Mouse (Mus musculus): ENCODE data around the gene Mbtd1. TPM values are rescaled to one million over a fixed set of nuclear protein-coding genes. Genes with fewer than 3 reads are reported as not detected.
A peak's percentile ranks its signal among the peaks of the same experiment; 100 is the strongest.
"Not testable (repeated sequence)": the region's sequence is repeated elsewhere in the genome, so short reads cannot be mapped to it uniquely, and the experiment has no call there.

The Mbtd1 gene
- total RNA-seq (2021), result 10 to 100 TPM; 36.3 to 39.3 TPM

DNA sequence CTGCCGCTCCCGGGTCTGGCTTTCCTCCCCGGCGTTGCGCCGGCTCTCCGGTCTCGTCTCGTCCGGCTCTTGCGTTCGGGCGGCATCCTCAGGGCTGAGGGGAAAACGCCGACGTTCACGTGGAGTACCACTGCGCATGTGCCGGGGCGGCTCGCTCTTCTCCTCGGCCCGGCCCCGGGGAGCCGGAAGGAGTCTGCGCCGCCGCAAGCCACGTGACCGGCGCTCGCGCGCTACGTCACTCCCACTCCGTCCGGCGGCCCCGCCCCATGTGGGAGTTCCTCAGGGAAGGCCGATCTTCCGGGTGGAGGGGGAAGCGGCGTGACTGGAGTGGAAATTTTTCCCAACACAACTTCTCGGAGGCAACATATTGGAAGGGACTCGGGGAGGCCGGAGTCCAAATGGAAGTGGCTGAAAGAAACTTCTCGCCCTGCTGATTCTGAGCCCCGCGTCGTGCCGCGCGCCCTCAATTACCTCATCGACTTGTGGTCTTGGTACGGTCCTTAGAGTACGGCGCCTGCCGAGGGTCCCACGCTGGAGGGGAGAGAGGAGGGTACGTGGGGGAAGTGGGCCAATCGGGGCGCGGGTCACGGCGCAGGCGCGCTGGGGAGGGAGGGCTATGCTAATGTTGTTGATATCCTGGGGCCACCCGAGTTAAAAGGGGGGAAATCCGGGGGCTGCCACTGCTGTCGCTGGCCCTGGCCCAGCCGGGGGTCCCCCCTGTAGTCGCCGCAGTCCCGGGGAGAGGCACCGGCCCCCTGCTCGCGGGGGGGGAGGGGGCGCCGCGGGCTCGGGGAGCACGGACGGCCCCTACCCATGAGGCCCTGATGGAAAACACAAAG is at the start of gene Mbtd1, which contains the start of gene Utp18:
Gene Mbtd1 (plus strand): TSS at position 281 of the 839 bp plus-strand sequence.
Gene Utp18 (minus strand): TSS at position 195 of the 839 bp plus-strand sequence.
- peak; percentile 99 for DNase-seq

DNA sequence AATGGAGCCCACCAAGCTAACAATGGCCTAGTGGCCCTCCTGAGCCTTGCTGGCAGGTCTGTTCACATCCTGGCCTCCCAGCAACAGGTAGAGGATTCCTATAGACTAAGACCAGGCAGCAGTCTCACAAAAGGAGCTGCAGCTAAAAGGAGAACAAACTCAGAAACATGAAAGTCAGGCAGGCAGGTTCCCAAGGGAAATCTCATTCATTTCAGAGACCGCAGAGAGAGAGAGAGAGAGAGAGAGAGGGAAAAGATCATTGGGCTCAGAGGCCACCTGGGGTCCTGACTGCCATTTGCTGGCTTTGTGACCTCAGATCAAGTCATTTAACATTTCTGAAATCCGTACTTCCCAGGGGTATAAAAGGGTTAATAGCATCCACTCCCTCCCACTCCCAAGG is 38.3 kb upstream of the Mbtd1 start:
- DNase-seq, result no peak

DNA sequence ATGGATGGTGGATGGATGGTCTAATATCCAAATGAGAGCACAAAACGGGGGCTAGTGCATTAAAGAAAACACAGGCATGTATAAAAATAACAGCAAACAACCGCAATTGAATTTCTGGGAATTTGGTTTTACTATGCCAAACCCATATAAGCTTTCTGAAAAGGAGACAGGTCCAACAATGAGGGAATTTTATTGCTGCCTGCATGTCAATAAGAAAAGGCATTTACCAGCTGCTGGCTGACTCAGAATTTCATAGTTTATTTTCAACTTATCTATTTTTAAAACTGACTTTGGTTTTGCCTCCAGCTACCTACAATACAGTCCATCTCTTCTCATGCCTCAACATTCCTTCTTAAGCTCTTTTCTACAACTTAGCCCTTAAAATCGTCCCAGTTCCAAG is 33.1 kb upstream of the Mbtd1 start:
- DNase-seq, result no peak

DNA sequence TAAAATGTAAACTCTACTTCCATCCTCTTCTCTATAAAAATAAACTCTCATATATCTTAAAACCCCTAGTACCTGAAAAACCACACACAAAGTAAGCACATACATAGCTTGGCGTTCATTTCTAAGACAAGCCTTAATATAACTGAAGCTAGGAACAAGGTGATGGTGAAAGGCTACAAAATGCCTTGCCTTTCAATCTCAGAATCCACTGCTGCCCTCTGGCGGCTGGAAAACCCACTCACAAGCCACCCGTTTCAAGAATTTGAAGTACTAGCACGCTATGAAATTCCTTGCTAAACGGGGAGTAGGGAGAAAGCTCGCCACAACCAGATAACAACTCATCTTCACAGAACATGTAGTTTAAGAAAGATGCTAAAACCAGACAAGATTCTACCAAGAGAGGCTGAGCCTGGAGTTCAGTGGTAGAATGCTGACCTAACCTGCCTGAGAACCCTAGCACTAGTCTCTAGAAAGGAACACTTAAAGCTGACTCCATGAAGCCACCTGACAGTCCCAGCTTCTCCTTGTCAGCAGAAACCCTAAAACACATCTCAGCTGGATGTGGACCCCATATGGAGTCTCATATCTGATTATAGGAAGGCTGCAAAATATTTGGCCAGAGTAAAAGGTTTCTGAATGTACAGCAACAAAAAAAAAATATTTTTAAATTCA is 29.2 kb upstream of the Mbtd1 start:
- peak; percentile 80 to 83 for DNase-seq

DNA sequence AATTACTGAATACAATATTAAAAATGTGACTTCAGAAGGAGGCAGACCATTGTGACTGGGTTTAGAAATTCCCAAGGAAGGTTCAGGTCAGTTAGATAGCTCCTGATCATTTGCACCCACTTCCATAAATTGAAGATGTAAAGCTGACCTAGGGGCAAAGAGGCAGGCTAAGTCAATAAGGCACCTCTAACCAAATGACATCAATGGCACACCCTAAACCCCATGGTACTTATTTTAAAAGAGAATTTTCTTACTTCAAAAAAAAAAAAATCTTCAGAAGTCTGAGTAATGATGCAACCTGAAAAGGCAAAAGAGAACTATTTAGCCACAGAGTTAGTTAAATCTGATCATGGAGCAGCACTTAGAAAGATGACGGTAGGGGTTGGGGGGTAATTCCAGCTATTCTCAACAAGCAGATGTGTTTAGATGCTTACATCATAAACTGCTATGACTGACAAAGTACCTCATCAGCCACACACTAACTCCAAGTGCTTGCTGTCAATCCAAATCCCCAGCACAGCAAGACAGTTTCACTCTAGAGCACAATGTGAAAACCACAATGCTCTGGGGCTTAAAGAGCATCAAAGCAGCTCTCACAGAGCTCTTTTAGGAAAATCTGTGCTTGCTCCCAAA is 25.0 kb upstream of the Mbtd1 start:
- DNase-seq, result no peak

DNA sequence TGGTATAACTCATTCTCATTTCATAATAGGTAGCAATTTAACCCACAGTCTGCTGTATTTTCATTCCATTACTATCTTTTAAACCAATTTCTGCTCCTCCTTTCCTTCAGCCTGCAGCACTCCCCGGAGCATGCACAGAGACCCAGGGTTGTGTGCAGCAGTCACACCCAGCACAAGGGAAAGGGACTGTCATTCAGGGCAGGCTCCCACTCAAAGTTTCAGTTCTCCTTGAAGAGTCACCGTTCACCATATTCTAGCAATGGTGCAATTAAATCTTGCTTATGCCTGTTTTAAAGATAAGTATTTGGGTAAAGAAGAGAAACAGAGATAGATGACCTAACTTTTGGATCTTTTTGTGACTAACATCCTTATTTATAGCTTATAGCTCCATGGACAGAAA is 24.5 kb upstream of the Mbtd1 start:
- DNase-seq, result no peak

DNA sequence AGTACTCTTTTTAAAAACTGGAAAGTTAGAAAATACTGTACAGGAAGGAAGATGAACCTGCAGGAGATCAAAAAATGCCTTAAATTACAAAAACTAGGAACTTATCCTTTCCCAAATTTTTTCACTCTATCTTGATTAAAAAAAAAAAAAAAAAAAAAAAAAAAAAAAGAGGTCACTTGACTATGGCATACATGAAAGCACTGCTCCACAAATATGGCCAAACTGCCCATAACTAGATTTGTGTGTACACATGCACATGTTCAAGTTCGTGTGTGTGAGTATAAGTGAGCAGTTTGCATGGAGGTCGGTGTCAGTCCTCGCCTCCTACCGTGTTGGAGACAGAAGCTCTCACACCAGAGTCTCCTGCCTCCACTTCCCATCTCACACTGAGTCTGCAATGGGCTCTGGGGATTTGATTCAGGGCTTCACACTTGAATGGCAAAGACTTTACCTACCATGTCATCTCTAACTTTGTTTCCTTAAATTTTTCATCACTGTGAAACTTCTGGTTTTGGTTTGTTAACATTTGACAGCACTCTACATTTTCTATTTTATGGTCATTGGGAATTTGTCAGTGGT is 23.5 kb upstream of the Mbtd1 start:
- DNase-seq, result no peak

DNA sequence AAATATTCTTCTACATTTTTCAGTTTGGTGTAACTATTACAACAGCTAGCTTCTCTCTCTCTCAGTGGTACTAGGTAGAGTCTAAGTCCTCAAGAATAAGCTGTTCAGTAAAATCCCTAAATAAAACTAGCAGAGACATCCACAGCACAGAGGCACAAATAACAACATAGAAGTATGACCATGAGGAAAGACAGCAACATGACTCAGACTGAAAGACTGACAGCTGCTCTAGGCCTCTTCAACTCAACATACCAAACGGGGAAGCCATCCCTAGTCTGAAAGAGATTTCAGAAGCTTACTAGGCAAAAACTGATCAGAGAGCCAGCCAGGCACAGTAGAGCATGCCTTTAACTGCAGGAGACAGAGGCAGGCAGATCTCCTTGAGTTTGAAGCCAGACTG is 23.0 kb upstream of the Mbtd1 start:
- DNase-seq, result no peak

DNA sequence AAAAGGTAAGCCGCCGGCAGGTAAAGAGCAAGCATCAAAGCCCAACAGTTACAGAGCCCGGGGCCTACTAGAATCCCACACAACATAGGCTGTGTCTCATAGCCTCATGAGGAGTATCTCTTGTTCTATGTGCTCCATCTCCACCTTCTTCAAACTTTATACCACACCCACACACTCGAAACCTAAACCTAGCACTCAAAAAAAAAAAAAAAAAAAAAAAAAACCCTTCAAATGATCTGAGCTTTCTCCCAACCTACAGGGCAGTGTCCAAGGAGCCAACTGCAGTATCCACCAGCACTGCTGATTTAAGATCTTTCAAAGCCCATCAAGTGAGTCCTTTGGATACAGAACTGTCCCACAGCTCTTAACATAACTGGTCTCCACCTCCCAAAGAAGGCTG is 1.6 kb upstream of the Mbtd1 start:
- DNase-seq, result no peak

DNA sequence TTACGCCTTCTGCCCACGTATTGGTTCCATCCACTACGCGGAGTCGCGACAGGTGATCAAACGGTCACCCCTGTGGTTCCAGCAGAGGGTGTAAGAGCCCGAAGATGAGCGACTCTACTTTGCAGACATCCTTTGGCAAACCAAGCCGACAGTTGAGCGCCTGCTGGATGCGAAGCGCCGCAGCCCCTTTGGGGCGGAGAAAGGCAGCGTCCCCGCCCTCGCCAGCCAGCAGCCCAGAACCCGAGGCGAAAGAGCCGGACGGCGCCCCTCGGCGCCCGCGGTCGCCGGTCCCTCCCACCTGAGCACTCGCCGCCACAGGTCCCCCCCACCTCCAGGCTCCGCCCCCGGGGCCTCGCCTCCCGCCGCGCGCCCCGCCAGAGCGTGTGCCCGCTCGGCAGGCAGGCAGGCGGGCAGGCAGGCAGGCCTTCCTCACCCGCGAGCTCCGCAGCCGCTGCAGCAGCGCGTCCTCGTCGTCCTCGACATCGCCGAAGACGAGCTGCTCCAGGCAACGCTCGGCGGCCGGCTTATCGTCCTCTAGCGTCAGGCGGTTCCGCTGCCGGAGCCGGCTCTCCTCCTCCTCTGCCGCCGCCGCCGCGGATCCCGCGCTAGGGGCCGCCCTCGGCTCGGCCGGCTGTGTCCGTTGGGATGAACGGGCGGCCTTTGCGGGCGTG is 616 bp upstream of the Mbtd1 start:
- peak in 1 of 2 experiments; percentile 51 for DNase-seq

DNA sequence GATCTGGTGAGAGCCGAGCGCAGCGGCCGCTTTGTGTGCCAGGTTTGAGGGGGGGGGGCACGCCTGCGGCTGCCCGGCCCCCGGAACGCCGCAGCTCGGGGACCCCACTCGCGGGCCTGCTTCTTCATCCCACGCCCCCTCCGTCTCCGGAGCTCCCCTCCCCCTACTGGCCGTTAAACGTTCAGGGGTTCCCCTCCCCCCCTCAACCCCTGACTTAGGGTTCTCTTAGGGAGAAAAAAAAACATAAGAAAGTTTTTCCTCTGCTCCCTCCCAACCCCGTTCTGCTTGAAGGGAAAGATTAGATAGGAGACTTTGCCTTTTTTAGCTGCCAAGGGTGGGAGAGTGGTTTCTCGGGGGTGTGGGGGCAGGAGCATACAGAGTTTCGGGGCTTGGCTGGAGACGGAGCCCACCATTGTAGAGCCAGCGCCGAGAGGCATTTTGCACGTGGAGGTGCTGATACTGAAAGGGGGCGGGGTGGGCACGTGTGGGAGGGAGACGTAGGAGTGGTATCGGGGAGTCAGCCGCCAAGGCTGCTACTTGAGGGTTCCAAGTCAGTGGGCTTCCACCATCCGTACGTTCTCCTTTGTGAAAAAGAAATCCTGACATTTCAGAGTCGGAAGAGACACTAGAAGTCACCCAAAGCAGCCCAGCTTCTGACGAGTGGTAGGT is 893 bp downstream of the Mbtd1 start:
- DNase-seq, result no peak

DNA sequence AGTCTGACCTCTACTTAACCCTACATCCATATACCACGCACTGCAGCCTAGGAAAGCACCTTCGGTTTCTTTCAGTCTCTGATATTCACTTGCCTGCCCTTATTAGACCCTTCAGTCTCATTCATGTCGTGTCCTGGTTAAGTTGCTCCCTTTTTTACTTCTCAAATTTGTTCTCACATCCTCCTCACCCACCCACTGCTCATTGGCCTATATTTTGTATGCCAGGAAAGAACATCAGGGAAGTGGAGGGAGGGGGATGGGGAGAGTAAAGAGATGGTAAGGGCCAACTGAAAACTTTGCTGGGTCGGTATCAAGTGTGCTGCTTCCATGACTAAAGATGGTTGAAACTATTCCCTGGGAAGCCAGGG is 1.4 kb downstream of the Mbtd1 start:
- no peak for DNase-seq

DNA sequence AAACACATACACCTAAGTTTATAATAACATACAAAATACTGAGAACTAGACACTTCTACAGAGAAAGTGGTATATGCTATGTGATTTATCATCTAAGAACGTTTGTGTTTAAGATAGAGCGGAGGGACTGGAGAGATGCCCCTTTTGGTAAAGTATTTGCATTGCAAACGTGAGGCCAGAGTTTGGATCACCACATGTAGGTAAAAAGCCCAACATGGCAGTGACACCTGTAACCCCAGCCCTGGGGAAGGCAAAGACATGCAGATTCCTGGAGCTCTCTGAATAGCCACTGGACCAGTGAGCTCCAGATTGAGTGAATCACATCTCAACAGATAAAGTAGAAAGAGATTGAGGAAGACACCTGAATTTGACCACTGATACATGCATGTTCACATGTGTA is 12.1 kb downstream of the Mbtd1 start:
- no peak for DNase-seq

DNA sequence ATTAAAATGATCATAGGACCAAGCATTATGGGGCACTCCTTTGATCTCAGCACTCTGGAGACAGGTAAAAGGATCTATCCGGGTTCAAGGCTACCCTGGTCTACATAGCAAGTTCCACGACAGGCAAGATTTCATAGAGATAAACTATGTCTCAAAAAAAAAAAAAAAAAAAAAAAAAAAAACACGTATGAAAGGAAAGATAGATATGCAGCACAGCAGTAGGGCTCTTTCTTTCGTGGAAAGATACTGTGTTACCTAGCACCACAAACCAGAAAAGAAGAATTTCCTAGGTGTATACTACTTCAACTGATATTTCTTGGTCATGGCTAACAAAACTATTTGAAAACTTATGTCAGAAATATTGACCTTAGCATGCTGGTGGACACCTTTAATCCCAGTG is 21.2 kb downstream of the Mbtd1 start:
- DNase-seq, result no peak

DNA sequence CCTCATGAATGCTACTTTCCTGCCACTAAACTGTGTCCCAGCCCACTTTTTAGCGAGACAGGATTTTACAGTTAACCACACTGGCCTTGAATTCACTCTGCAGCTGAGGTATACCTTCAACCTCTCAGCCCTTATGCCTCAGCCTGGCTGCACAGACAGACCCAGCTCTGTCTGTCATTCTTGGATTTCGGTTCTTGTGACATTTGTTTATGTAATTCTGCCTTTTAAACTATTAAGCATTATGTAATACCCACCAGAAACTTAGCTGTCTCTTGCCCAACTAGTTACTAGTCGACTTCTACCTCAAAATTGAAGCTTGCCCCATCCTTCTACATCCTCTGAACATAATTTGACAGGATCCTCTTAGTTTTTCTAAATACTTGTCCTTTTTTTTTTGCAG is 22.2 kb downstream of the Mbtd1 start:
- no peak for DNase-seq

DNA sequence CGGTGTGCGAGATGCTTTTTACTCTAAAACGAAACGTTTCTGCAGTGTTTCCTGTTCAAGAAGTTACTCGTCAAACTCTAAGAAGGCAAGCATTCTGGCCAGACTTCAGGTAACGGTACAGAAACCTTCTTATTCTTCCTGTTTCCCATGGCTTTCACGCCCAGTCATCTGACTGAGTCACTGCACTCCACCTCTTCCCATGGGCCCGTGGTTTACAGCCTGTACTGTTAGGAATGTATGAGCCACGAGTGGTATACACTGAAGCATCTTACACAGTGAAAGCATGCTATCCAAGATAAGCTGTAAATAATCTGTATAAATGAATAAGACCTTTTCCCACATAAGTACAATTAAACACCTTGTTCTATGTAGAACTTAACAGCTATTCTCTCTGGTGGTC is 23.2 kb downstream of the Mbtd1 start:
- DNase-seq, result no peak

DNA sequence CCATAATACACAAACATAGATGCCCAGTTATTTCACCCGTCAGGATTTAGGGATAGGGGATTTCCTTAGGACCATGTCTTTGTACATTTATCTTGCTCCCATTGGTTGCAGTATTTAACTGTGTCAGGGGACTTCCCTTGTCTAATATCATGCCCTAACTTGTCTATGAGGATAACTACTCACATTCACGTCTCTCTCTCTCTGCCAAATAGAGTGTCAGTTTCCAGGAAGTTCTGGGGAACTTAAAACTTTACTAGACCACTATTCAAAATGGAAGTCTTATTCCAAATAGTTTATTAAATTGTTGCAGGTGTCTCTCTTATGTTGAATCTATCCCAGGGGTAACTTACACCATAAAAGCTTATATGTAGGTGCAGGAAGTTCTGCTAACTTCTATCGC is 26.0 kb downstream of the Mbtd1 start:
- DNase-seq, result no peak

DNA sequence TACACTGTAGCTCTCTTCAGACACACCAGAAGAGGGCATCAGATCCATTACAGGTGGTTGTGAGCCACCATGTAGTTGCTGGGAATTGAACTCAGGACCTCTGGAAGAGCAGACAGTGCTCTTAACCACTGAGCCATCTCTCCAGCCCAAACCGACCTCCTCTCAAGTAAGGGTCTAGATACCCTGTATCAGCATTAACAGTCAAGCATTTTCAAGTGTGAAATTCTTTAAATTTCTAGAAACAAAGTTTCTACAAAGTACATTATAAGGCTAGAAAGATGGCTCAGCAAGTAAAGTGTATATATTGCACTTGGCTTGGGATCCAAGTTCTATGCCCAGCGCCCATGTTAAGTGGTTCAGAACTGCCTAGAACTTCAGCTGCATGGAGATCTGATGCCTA is 29.4 kb downstream of the Mbtd1 start:
- not testable (repeated sequence) for DNase-seq

DNA sequence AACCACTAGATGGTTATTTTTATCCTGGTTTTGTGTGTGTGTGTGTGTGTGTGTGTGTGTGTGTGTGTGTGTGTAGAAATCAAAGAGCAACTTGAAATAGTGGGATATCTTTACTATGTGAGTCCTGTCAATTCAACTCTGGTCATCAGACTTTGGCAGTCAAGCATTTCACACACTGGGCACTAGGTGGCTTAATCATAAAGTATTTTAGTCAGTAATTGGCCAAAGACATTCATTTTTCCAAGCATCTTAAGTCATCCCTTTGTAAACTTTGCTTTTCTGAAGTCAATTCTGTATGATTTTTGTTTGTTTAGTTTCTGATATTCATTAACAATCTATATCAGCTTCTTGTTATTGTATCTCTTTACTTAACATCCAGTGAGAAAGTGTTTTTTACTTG is 43.5 kb downstream of the Mbtd1 start:
- DNase-seq, result no peak

DNA sequence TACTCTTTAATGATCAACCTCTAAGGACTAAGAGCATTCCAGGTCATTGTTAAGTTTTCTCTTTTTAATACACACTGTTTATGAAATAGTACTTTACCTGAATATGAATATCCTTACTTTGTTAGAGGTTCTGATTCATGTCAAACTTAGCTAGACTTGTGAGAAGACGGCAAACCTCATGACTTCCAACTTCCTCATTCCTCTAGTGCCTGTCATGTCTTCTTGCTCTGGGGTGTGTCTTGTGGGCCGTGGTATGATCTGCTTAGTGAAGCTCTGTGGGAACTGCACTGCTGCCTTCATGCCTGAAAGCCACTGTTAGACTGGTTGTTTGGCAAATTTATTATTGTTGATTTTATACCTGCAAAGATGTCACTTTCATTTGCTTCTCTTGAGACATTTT is 55.3 kb downstream of the Mbtd1 start:
- no peak for DNase-seq

DNA sequence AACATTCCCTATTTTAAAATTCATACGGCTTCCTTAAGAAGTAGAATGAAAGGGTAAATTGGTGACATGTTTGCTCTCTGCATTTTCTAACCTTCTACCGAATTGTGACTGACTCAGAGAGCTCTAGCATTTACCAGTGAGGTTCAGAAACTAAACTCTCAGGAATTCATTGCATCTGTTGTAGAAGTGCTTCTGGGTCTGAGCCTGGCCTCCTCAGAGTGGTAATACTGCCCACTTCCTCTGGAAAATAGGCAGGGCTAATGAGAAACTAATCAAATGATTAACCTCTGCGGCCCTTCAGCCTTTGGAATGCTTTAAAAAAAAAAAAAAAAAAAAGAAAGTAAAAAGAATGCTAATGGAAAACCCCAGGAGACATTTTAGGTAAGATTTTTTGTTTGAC is 59.3 kb downstream of the Mbtd1 start:
- DNase-seq, result no peak
